Mouse (Mus musculus): ENCODE measurements around the gene Hnrnpdl.

- no peak for TF ChIP-seq POLR2A (IDR thresholded peaks at IDR 0.05; ENCODE audit: extremely low read depth, insufficient read depth, low read length)
- TF ChIP-seq CTCF (IDR thresholded peaks at IDR 0.05; ENCODE audit: extremely low read depth, insufficient read depth, low read length): no peak
Measured at GRCm38 (mm10) chr5:100042467-100042866, 3.0 kb upstream of the Hnrnpdl start.
